Mouse (Mus musculus) stomach, postnatal 0 days (tissue): ENCODE measurements at regions not wholly inside any gene's neighbourhood (a gene's known extent, or its start where the extent isn't known, plus 50 kb on each side); places are given as distances from the start of the nearest gene placed in this dataset.

Source experiments
- ATAC-seq: fragments of 200-750 bp; cut with Nextera tagmentation; 2 replicates; pipeline ENCODE4 v1.8.0; 2017; ENCODE audit not compliant: low FRiP score, low TSS enrichment
- DNase-seq: peaks from one replicate; pipeline ENCODE4 v3.0.0-alpha.2; 2016; ENCODE audit warnings: low spot score
- H3K27ac ChIP-seq: fragments of 300-500 bp; sonication (generic); replicated peaks from 2 replicates; pipeline ENCODE4 v1.5.1; 2014; ENCODE audit warnings: mild to moderate bottlenecking, control low read depth
- H3K27me3 ChIP-seq: fragments of 300-500 bp; sonication (generic); 2 replicates; pipeline ENCODE4 v1.6.1; 2014; ENCODE audit warnings: low read length; ENCODE audit not compliant: control insufficient read depth, insufficient read depth
- H3K36me3 ChIP-seq: fragments of 300-500 bp; sonication (generic); 2 replicates; pipeline ENCODE4 v1.6.1; 2014; ENCODE audit warnings: low read length, mixed read lengths; ENCODE audit not compliant: control insufficient read depth, insufficient read depth
- H3K4me1 ChIP-seq: fragments of 300-500 bp; sonication (generic); replicated peaks from 2 replicates; pipeline ENCODE4 v1.6.1; 2014; ENCODE audit warnings: antibody characterized with exemption; ENCODE audit not compliant: control insufficient read depth, insufficient read depth
- H3K4me2 ChIP-seq: fragments of 300-500 bp; sonication (generic); replicated peaks from 2 replicates; pipeline ENCODE4 v1.6.1; 2014; ENCODE audit warnings: low read depth, mild to moderate bottlenecking, control low read depth, moderate library complexity
- H3K4me3 ChIP-seq: fragments of 300-500 bp; sonication (generic); 2 replicates; pipeline ENCODE4 v1.5.1; 2014; ENCODE audit warnings: low read depth, low read length, control low read depth
- H3K9ac ChIP-seq: fragments of 300-500 bp; sonication (generic); 2 replicates; pipeline ENCODE4 v1.6.1; 2014; ENCODE audit warnings: mild to moderate bottlenecking, low read length, control low read depth, mixed read lengths
- H3K9me3 ChIP-seq: fragments of 300-500 bp; sonication (generic); 2 replicates; pipeline ENCODE4 v1.6.1; 2016; ENCODE audit warnings: low read length; ENCODE audit not compliant: control insufficient read depth
- CTCF ChIP-seq: IDR thresholded peaks from 2 replicates; pipeline ENCODE4 v1.5.1; 2016; ENCODE audit warnings: antibody characterized with exemption, low read depth, mild to moderate bottlenecking, moderate library complexity
- EP300 ChIP-seq: optimal IDR thresholded peaks from 2 replicates; pipeline ENCODE3; 2016; ENCODE audit warnings: antibody characterized with exemption
- WGBS: fragments of 180-500 bp; shearing (Covaris S2); extraction: QIAGEN DNeasy Blood & Tissue Kit; methylation state at CpG from one replicate; pipeline ENCODE4 v1.1.7; 2014; 5-methylcytosine and 5-hydroxymethylcytosine counted together

GRCm38 (mm10) chr4:127549581-127549980, 191.6 kb upstream of the Gjb5 start:
- 31% methylated on average over 12 of the region's 12 CpGs for WGBS
- Histone ChIP-seq H3K4me3 (no peak overlapping the region), H3K27ac (no peak overlapping the region), H3K9ac (no peak overlapping the region), H3K9me3 (no peaks in the 10 kb centered on the region), H3K36me3 (no peaks in the 10 kb centered on the region), H3K4me2 (no peak overlapping the region; the same call in 1 of the 2 replicates), H3K27me3 (no peaks in the 10 kb centered on the region), H3K4me1 (no peaks in the 10 kb centered on the region)
- no peak for TF ChIP-seq EP300
- no peak for TF ChIP-seq CTCF
- DNase-seq (no peak), ATAC-seq (no peak)

- Histone ChIP-seq H3K4me2 (no peak overlapping the region), H3K27ac (no peak overlapping the region), H3K4me3 (no peak overlapping the region), H3K27me3 (no peaks in the 10 kb centered on the region), H3K36me3 (no peaks in the 10 kb centered on the region), H3K4me1 (no peaks in the 10 kb centered on the region), H3K9ac (no peak overlapping the region), H3K9me3 (no peaks in the 10 kb centered on the region)
- TF ChIP-seq CTCF: no peak
- no peak for TF ChIP-seq EP300
- DNase-seq (no peak), ATAC-seq (no peak)
- 52% methylated on average over 6 of the region's 6 CpGs for WGBS
Measured at GRCm38 (mm10) chr4:127549018-127549417, 191.0 kb upstream of the Gjb5 start.

GRCm38 (mm10) chr4:127545106-127545505, 187.1 kb upstream of the Gjb5 start:
- H3K4me2 ChIP-seq: no peak overlapping the region
- TF ChIP-seq CTCF (no peak), EP300 (no peak)

GRCm38 (mm10) chr4:127543276-127543675, 185.3 kb upstream of the Gjb5 start:
- H3K4me2 ChIP-seq: no peak overlapping the region
- WGBS: 91% methylated on average over 2 of the region's 2 CpGs
- H3K4me3 ChIP-seq: no peak overlapping the region
- no peaks in the 10 kb centered on the region for H3K4me1 ChIP-seq
- no peaks in the 10 kb centered on the region for H3K9me3 ChIP-seq
- ATAC-seq (no peak), DNase-seq (no peak)
- no peak overlapping the region for H3K9ac ChIP-seq
- no peak overlapping the region for H3K27ac ChIP-seq
- H3K36me3 ChIP-seq: no peaks in the 10 kb centered on the region
- TF ChIP-seq EP300: no peak
- no peak for TF ChIP-seq CTCF
- no peaks in the 10 kb centered on the region for H3K27me3 ChIP-seq

More at GRCm38 (mm10) chr4:127545106-127545505, 187.1 kb upstream of the Gjb5 start:
- Histone ChIP-seq H3K36me3 (no peaks in the 10 kb centered on the region), H3K27me3 (no peaks in the 10 kb centered on the region), H3K27ac (no peak overlapping the region), H3K9me3 (no peaks in the 10 kb centered on the region), H3K9ac (no peak overlapping the region), H3K4me3 (no peak overlapping the region), H3K4me1 (no peaks in the 10 kb centered on the region)
- ATAC-seq: no peak
- 90% methylated on average over 6 of the region's 6 CpGs for WGBS
- DNase-seq: no peak

- no peak overlapping the region for H3K4me2 ChIP-seq
- WGBS: 65% methylated on average over 4 of the region's 4 CpGs
- H3K27ac ChIP-seq: no peak overlapping the region
- no peak overlapping the region for H3K9ac ChIP-seq
- TF ChIP-seq EP300 (no peak), CTCF (no peak)
- H3K9me3 ChIP-seq: no peaks in the 10 kb centered on the region
- DNase-seq (no peak), ATAC-seq (no peak)
- H3K4me1 ChIP-seq: no peaks in the 10 kb centered on the region
- H3K27me3 ChIP-seq: no peaks in the 10 kb centered on the region
- H3K36me3 ChIP-seq: no peaks in the 10 kb centered on the region
- no peak overlapping the region for H3K4me3 ChIP-seq
Measured at GRCm38 (mm10) chr4:127542771-127543170, 184.8 kb upstream of the Gjb5 start.

- no peak for DNase-seq
- TF ChIP-seq CTCF (peak; percentile 69), EP300 (no peak)
Measured at GRCm38 (mm10) chr4:127536952-127537351, 179.0 kb upstream of the Gjb5 start.

More at GRCm38 (mm10) chr4:127536952-127537351, 179.0 kb upstream of the Gjb5 start:
- H3K9ac ChIP-seq: no peak overlapping the region
- no peak for ATAC-seq
- no peaks in the 10 kb centered on the region for H3K4me1 ChIP-seq
- no peak overlapping the region for H3K27ac ChIP-seq
- no peaks in the 10 kb centered on the region for H3K27me3 ChIP-seq
- H3K9me3 ChIP-seq: no peaks in the 10 kb centered on the region
- WGBS: 49% methylated on average over 5 of the region's 5 CpGs
- no peak overlapping the region for H3K4me2 ChIP-seq
- H3K4me3 ChIP-seq: no peak overlapping the region
- no peaks in the 10 kb centered on the region for H3K36me3 ChIP-seq
